Mouse (Mus musculus): ENCODE results near the gene S100a13.

DNA sequence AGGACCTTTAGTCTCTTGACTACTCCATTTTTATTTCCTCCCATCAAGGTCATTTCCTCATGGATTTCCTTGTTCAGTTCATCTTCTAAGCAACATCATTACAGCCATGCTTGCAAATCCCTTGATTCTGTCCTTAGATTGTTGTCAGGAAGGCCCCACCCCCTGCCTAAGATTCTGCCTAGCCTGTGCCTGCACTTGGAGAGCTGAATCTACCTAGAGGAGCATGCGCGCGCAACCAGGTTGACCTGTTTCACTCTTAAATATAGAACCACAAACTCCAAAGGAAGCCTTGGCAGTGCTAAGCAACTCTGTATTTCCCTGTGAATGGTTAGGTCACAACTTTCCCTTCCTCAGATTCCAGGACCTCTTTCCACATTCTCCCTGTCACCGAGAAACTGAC, 3.5 kb downstream of the S100a13 start:
- no peak for TF ChIP-seq CTCF (conservative IDR thresholded peaks at IDR 0.05; ENCODE audit: low read length)
- TF ChIP-seq NANOG (IDR thresholded peaks at IDR 0.05; ENCODE audit: borderline replicate concordance, low read length) = no peak

All from E14TG2a.4 (cell line).